In genomic region chr7:126778147-126778546, GRCm38 (mm10) we compare ENCODE assay signal across 8 mouse cellular contexts. TPM values are rescaled to one million over a fixed set of nuclear protein-coding genes. Genes with fewer than 3 reads are reported as not detected.
DNase-seq lines count a peak whose midpoint lies in the region; ATAC-seq and TF ChIP-seq lines count a peak whose summit lies in the region.

No protein-coding gene starts in this region.

- no peak for ATAC-seq in lung, embryonic 14.5 days (ENCODE audit: insufficient read depth)
- ATAC-seq in intestine, embryonic 16.5 days, result no peak
- no peak for ATAC-seq in neural tube, embryonic 15.5 days (ENCODE audit: low FRiP score)

- no peak for TF ChIP-seq CTCF in lung, embryonic 14.5 days (IDR thresholded peaks at IDR 0.05; ENCODE audit: low read depth)

- H3K9ac ChIP-seq in lung, embryonic 14.5 days, result 0 out of 2 replicates have a peak overlapping the region, but pooled peaks have one; percentile 86
- 0 out of 2 replicates have a peak overlapping the region, but pooled peaks have one; percentile 87 for H3K9ac ChIP-seq in intestine, embryonic 16.5 days (ENCODE audit: low read depth, low read length)
- H3K9ac ChIP-seq in neural tube, embryonic 15.5 days (replicated peaks), result no peak overlapping the region

- peak overlapping the region; percentile 73; the same call in 1 of the 2 replicates for H3K4me3 ChIP-seq in lung, embryonic 14.5 days (ENCODE audit: low read depth, low read length)
- H3K4me3 ChIP-seq in intestine, embryonic 16.5 days (ENCODE audit: low read length), result no peak overlapping the region
- H3K4me3 ChIP-seq in neural tube, embryonic 15.5 days (replicated peaks), result peak overlapping the region; percentile 87

- WGBS in lung, embryonic 14.5 days, result 58% methylated on average over 3 of the region's 3 CpGs
- 92% methylated on average over 3 of the region's 3 CpGs for WGBS in intestine, embryonic 16.5 days
- WGBS in neural tube, embryonic 15.5 days, result 79% methylated on average over 3 of the region's 3 CpGs

- H3K27ac ChIP-seq in lung, embryonic 14.5 days (ENCODE audit: low read depth), result peak overlapping the region; percentile 6; the same call in 1 of the 2 replicates
- no peak overlapping the region for H3K27ac ChIP-seq in intestine, embryonic 16.5 days (ENCODE audit: low read length)
- H3K27ac ChIP-seq in neural tube, embryonic 15.5 days (replicated peaks), result no peak overlapping the region

- no peaks in the 10 kb centered on the region for H3K27me3 ChIP-seq in lung, embryonic 14.5 days (ENCODE audit: insufficient read depth, low read length)
- H3K27me3 ChIP-seq in intestine, embryonic 16.5 days (replicated peaks; ENCODE audit: control insufficient read depth, insufficient read depth, low read length), result no peaks in the 10 kb centered on the region
- no peaks in the 10 kb centered on the region for H3K27me3 ChIP-seq in neural tube, embryonic 15.5 days (replicated peaks)

- H3K4me1 ChIP-seq in lung, embryonic 14.5 days (ENCODE audit: insufficient read depth), result peaks cover 27% of the 10 kb centered on the region
- H3K4me1 ChIP-seq in intestine, embryonic 16.5 days (ENCODE audit: control insufficient read depth, insufficient read depth, low read length), result peaks cover 43% of the 10 kb centered on the region
- H3K4me1 ChIP-seq in neural tube, embryonic 15.5 days, result peaks cover 57% of the 10 kb centered on the region

- peaks cover 18% of the 10 kb centered on the region for H3K36me3 ChIP-seq in lung, embryonic 14.5 days (ENCODE audit: insufficient read depth)
- no peaks in the 10 kb centered on the region; the same call in 1 of the 2 replicates for H3K36me3 ChIP-seq in intestine, embryonic 16.5 days (ENCODE audit: control insufficient read depth, insufficient read depth, low read length)
- H3K36me3 ChIP-seq in neural tube, embryonic 15.5 days, result peaks cover 7% of the 10 kb centered on the region; the same call in 1 of the 2 replicates

- DNase-seq in cerebellum, adult 11-12 months, result peak; percentile 66
- DNase-seq in cerebellum, postnatal 36 days, result no peak
- DNase-seq in lung, embryonic 14.5 days, result peak; percentile 34
- DNase-seq in lung, adult 18-20 months, result no peak
- no peak for DNase-seq in frontal cortex, postnatal 36 days (ENCODE audit: low spot score in 2 of 2)
- no peak for DNase-seq in natural killer cell, adult 2 months (ENCODE audit: low spot score in 2 of 2)

- H3K9me3 ChIP-seq in lung, embryonic 14.5 days (ENCODE audit: low read depth, low read length), result no peaks in the 10 kb centered on the region
- H3K9me3 ChIP-seq in intestine, embryonic 16.5 days (ENCODE audit: control insufficient read depth, low read length), result no peaks in the 10 kb centered on the region
- H3K9me3 ChIP-seq in neural tube, embryonic 15.5 days (replicated peaks), result no peaks in the 10 kb centered on the region

- H3K4me2 ChIP-seq in lung, embryonic 14.5 days, result peak overlapping the region; percentile 87
- H3K4me2 ChIP-seq in intestine, embryonic 16.5 days (ENCODE audit: low read depth, low read length), result no peak overlapping the region
- H3K4me2 ChIP-seq in neural tube, embryonic 15.5 days, result peak overlapping the region; percentile 95

RNA-seq across cellular contexts. Expression of gene Ypel3, which starts 1.4 kb away (rescaled TPM):
- polyA plus RNA-seq in lung, embryonic 14.5 days (2014; fragmentation: Nextera tagmentation; extraction: Ambion mirVana), result 87.8 and 91.2 TPM in 2 replicates
- polyA plus RNA-seq in intestine, embryonic 16.5 days (2015; fragmentation: Nextera tagmentation; extraction: Ambion mirVana), result 59.5 and 61.5 TPM in 2 replicates
- 187 and 207 TPM in 2 replicates for polyA plus RNA-seq in neural tube, embryonic 15.5 days (2015; fragmentation: Nextera tagmentation; extraction: Ambion mirVana)

RNA-seq across cellular contexts. Expression of gene Tbx6, which starts 3.1 kb away (rescaled TPM):
- 0.28 TPM in 1 of 2 replicates, not detected in the other for polyA plus RNA-seq in lung, embryonic 14.5 days (2014; fragmentation: Nextera tagmentation; extraction: Ambion mirVana)
- polyA plus RNA-seq in intestine, embryonic 16.5 days (2015; fragmentation: Nextera tagmentation; extraction: Ambion mirVana), result 0.36 and 0.37 TPM in 2 replicates
- polyA plus RNA-seq in neural tube, embryonic 15.5 days (2015; fragmentation: Nextera tagmentation; extraction: Ambion mirVana), result 0.34 and 0.35 TPM in 2 replicates

RNA-seq across cellular contexts. Expression of gene Gdpd3, which starts 12.0 kb away (rescaled TPM):
- 3.3 and 3.4 TPM in 2 replicates for polyA plus RNA-seq in lung, embryonic 14.5 days (2014; fragmentation: Nextera tagmentation; extraction: Ambion mirVana)
- 1.4 and 2.1 TPM in 2 replicates for polyA plus RNA-seq in intestine, embryonic 16.5 days (2015; fragmentation: Nextera tagmentation; extraction: Ambion mirVana)
- polyA plus RNA-seq in neural tube, embryonic 15.5 days (2015; fragmentation: Nextera tagmentation; extraction: Ambion mirVana), result 1.0 and 1.5 TPM in 2 replicates

RNA-seq across cellular contexts. Expression of gene Ppp4c, which starts 14.1 kb away (rescaled TPM):
- polyA plus RNA-seq in lung, embryonic 14.5 days (2014; fragmentation: Nextera tagmentation; extraction: Ambion mirVana), result 278 and 300 TPM in 2 replicates
- 213 and 215 TPM in 2 replicates for polyA plus RNA-seq in intestine, embryonic 16.5 days (2015; fragmentation: Nextera tagmentation; extraction: Ambion mirVana)
- polyA plus RNA-seq in neural tube, embryonic 15.5 days (2015; fragmentation: Nextera tagmentation; extraction: Ambion mirVana), result 154 and 188 TPM in 2 replicates

RNA-seq across cellular contexts. Expression of gene Mapk3, which starts 18.7 kb away (rescaled TPM):
- polyA plus RNA-seq in lung, embryonic 14.5 days (2014; fragmentation: Nextera tagmentation; extraction: Ambion mirVana), result 111 and 117 TPM in 2 replicates
- polyA plus RNA-seq in intestine, embryonic 16.5 days (2015; fragmentation: Nextera tagmentation; extraction: Ambion mirVana), result 122 and 126 TPM in 2 replicates
- 104 and 105 TPM in 2 replicates for polyA plus RNA-seq in neural tube, embryonic 15.5 days (2015; fragmentation: Nextera tagmentation; extraction: Ambion mirVana)

Comparison
In these comparisons a context has a peak if more than half of its experiments do, and no peak if none do; other contexts are left out.
1. DNase-seq: peak in cerebellum, adult 11-12 months (single experiment) and lung, embryonic 14.5 days (single experiment); none in cerebellum, postnatal 36 days (0 of 2), lung, adult 18-20 months (0 of 2), frontal cortex, postnatal 36 days (0 of 2) and natural killer cell, adult 2 months (0 of 2).